Mouse (Mus musculus) ES-E14 (cell line): ENCODE data around the gene Cog5. TPM values are rescaled to one million over a fixed set of nuclear protein-coding genes. Genes with fewer than 3 reads are reported as not detected.

ENCODE experiments used
- DNase-seq: peaks from one replicate; pipeline ENCODE4 v3.0.0-alpha.2; 2013; ENCODE audit warnings: low read depth, low spot score
- H3K27ac ChIP-seq: 2 replicates; pipeline ENCODE4 v1.5.1; 2012; ENCODE audit warnings: low read depth, mild to moderate bottlenecking, low read length, moderate library complexity, mixed read lengths; ENCODE audit not compliant: poor library complexity, insufficient read depth, severe bottlenecking
- H3K36me3 ChIP-seq: 2 replicates; pipeline ENCODE4 v1.6.1; 2012; ENCODE audit warnings: mild to moderate bottlenecking, low read length, moderate library complexity, mixed read lengths; ENCODE audit not compliant: control insufficient read depth, poor library complexity, insufficient read depth, severe bottlenecking
- H3K4me1 ChIP-seq, 2 experiments: fragments of 150-350 bp in 1 of 2; sonication (generic) in 1 of 2; 2 replicates each; pipeline ENCODE4 v1.6.1; 2012; ENCODE audit warnings: low read length in 2 of 2, mild to moderate bottlenecking in 1 of 2, mixed read lengths in 1 of 2; ENCODE audit not compliant: control insufficient read depth in 2 of 2, insufficient read depth in 2 of 2, poor library complexity in 1 of 2
- H3K4me3 ChIP-seq, 2 experiments: fragments of 150-350 bp in 1 of 2; sonication (generic) in 1 of 2; 2 replicates each; pipeline ENCODE4 v1.5.1; 2012; ENCODE audit warnings: low read length in 2 of 2, low read depth in 1 of 2, mild to moderate bottlenecking in 1 of 2, mixed read lengths in 1 of 2; ENCODE audit not compliant: insufficient read depth in 1 of 2, poor library complexity in 1 of 2, severe bottlenecking in 1 of 2
- H3K9ac ChIP-seq: 2 replicates; pipeline ENCODE4 v1.6.1; 2012; ENCODE audit warnings: low read depth, mild to moderate bottlenecking, low read length, mixed read lengths; ENCODE audit not compliant: poor library complexity, insufficient read depth, severe bottlenecking
- H3K9me3 ChIP-seq: fragments of 150-350 bp; sonication (generic); 2 replicates; pipeline ENCODE4 v1.6.1; 2012; ENCODE audit warnings: low read depth, mild to moderate bottlenecking, low read length; ENCODE audit not compliant: control insufficient read depth, insufficient read depth
- CHD2 ChIP-seq: IDR thresholded peaks from 2 replicates; pipeline ENCODE4 v1.6.1; 2014; ENCODE audit warnings: mild to moderate bottlenecking, low read depth, low read length, inconsistent platforms
- HCFC1 ChIP-seq: IDR thresholded peaks from 2 replicates; pipeline ENCODE4 v1.6.1; 2012; ENCODE audit warnings: low read length, inconsistent platforms, borderline replicate concordance; ENCODE audit not compliant: insufficient read depth
- MAFK ChIP-seq: IDR thresholded peaks from 2 replicates; pipeline ENCODE4 v1.6.1; 2014; ENCODE audit warnings: mild to moderate bottlenecking, low read depth, low read length, inconsistent platforms; ENCODE audit not compliant: insufficient read depth
- ZC3H11A ChIP-seq: IDR thresholded peaks from 2 replicates; pipeline ENCODE4 v1.6.1; 2012; ENCODE audit warnings: low read depth, mild to moderate bottlenecking, inconsistent platforms, low read length, borderline replicate concordance
- ZNF384 ChIP-seq: IDR thresholded peaks from 2 replicates; pipeline ENCODE4 v1.6.1; 2012; ENCODE audit warnings: low read depth, low read length, inconsistent platforms
- in situ Hi-C, 2 experiments: fragments of 600-800 bp; cut with MboI; formaldehyde crosslinking; loops; one replicate each; pipeline ENCODE4 v1.15.1; 2025; ENCODE audit warnings: low sequenced_read_pairs in 2 of 2, inconsistent platforms in 1 of 2; ENCODE audit not compliant: unreplicated experiment in 2 of 2
- total RNA-seq: library from RNA; depleted of rRNA; stranded (reverse); fragments of 300-350 nt; gene quantifications from 2 replicates; pipeline ENCODE4 v1.2.3, GENCODE M21; 2012

Cog5 gene
- total RNA-seq, 1 experiment: 33.3 TPM

DNA sequence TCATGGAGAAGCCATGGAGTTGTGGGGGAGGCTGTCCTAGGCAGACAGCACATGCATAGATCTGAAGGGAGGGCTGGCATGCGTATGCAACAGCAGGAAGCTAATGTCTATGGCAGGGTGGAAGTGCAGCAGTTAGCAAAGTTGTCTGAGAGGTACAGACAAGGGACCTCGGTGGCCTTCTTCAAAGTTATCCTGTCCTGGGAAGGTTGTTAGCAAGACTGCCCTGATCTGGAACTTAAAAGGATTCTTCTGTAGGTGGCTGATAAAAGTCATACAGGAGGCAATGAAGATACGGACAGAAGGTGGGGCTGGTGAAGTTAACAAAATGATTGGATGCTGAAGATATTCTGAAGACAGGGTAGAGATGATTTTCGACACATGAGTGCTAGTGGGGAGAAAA, 311.7 kb downstream of the Cog5 start:
- TF ChIP-seq ZC3H11A (no peak), ZNF384 (no peak), HCFC1 (no peak), CHD2 (no peak), MAFK (no peak)

DNA sequence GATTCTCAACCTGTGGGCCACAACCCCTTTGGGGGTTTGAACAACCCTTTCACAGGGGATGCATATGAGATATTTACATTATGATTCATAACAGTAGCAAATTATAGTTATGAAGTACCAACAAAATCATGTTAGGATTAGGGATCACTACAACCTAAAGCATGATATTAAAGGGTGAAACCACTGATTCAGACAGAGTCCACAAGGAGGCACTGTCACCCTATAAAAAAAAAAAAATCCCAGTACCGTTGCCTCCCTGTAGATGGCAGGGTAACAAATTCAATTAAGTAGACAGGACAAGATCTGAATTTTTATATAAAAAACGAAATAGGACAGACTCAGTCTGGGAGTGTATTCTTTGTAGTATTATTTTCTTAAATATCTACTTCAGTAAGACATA, 312.9 kb downstream of the Cog5 start:
- peak; percentile 53 for DNase-seq

More for the DNA sequence above, 311.7 kb downstream of the Cog5 start:
- Histone ChIP-seq H3K4me3 (no peak overlapping the region), H3K4me1 (0 out of 4 replicates have a peak, but pooled peaks cover 0 to 2% of the 10 kb centered on the region in 2 experiments), H3K9ac (no peak overlapping the region), H3K27ac (no peak overlapping the region), H3K36me3 (no peaks in the 10 kb centered on the region), H3K9me3 (no peaks in the 10 kb centered on the region)
- DNase-seq: no peak
- in situ Hi-C loops: loop anchor here (5.0 to 10.0 kb wide), 3 partner anchors 181 to 281 kb away; no protein-coding TSS in a partner anchor

DNA sequence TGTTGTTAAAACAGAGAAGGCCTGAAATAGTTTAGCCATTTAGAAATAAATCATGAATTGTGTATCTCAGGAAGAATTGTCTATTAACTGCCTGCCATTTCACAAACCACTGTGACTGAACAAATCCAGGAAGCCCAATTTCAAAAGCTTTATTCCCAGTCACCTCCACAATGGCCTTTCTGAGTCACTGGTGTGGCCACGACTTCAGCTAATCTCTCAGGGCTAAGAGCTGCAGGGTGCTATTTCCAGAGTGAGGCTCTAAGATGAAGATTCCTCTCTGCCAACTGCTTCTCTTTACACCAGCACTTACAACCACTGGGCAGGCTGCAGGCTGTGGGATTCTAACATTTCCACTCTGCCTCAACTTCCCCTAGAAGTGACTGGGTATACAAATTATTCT, 314.4 kb downstream of the Cog5 start:
- TF ChIP-seq ZC3H11A: no peak
- no peak for TF ChIP-seq ZNF384
- no peak for TF ChIP-seq CHD2
- TF ChIP-seq MAFK: no peak
- no peak for TF ChIP-seq HCFC1
- no peak for DNase-seq
- Histone ChIP-seq H3K4me1 (0 out of 4 replicates have a peak, but pooled peaks cover 0 to 1% of the 10 kb centered on the region in 2 experiments), H3K27ac (no peak overlapping the region), H3K4me3 (no peak overlapping the region), H3K9me3 (no peaks in the 10 kb centered on the region), H3K36me3 (no peaks in the 10 kb centered on the region), H3K9ac (no peak overlapping the region)
- in situ Hi-C loops: loop anchor here (5.0 to 10.0 kb wide), 3 partner anchors 178 to 278 kb away; no protein-coding TSS in a partner anchor

More for the DNA sequence above, 312.9 kb downstream of the Cog5 start:
- in situ Hi-C loops: loop anchor here (5.0 to 10.0 kb wide), 3 partner anchors 180 to 280 kb away; no protein-coding TSS in a partner anchor
- Histone ChIP-seq H3K36me3 (no peaks in the 10 kb centered on the region), H3K9ac (no peak overlapping the region), H3K4me3 (no peak overlapping the region), H3K4me1 (0 out of 4 replicates have a peak, but pooled peaks cover 0 to 2% of the 10 kb centered on the region in 2 experiments), H3K9me3 (no peaks in the 10 kb centered on the region), H3K27ac (no peak overlapping the region)
- no peak for TF ChIP-seq CHD2
- no peak for TF ChIP-seq MAFK
- TF ChIP-seq HCFC1: no peak
- TF ChIP-seq ZC3H11A: peak; percentile 99
- TF ChIP-seq ZNF384: peak; percentile 81

DNA sequence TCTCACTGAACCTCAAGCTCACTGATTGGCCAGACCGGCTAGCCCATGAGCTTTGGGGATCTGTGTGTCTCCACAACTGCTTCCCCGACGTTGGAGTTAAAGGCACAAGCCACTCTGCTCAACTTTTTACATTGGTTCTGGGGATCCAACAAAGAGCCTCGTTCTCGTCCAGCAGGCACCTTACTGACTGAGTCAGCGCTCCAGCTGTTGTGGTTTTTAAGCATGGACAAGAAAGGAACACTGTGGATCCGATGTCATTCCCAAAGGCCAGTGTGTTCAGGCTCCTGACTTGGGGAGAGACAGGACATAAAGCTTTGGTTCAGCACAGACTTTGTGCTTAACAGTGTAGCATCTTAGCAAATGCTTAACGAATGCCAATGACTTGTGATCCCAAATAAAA, 316.9 kb downstream of the Cog5 start:
- Histone ChIP-seq H3K36me3 (no peaks in the 10 kb centered on the region), H3K9ac (no peak overlapping the region), H3K27ac (no peak overlapping the region), H3K4me1 (no peaks in the 10 kb centered on the region), H3K4me3 (no peak overlapping the region), H3K9me3 (no peaks in the 10 kb centered on the region)
- TF ChIP-seq CHD2: no peak
- no peak for TF ChIP-seq ZC3H11A
- no peak for TF ChIP-seq ZNF384
- no peak for TF ChIP-seq MAFK
- TF ChIP-seq HCFC1: no peak
- in situ Hi-C loops: loop anchor here in 1 of 2 experiments (10.0 kb wide), 1 partner anchor 173 kb away; no protein-coding TSS in a partner anchor
- no peak for DNase-seq
